Mouse (Mus musculus): Measurements from ENCODE around the gene Hdac1.
"Not testable (repeated sequence)": the region's sequence is repeated elsewhere in the genome, so short reads cannot be mapped to it uniquely, and the experiment has no call there.

Hdac1 gene

DNA sequence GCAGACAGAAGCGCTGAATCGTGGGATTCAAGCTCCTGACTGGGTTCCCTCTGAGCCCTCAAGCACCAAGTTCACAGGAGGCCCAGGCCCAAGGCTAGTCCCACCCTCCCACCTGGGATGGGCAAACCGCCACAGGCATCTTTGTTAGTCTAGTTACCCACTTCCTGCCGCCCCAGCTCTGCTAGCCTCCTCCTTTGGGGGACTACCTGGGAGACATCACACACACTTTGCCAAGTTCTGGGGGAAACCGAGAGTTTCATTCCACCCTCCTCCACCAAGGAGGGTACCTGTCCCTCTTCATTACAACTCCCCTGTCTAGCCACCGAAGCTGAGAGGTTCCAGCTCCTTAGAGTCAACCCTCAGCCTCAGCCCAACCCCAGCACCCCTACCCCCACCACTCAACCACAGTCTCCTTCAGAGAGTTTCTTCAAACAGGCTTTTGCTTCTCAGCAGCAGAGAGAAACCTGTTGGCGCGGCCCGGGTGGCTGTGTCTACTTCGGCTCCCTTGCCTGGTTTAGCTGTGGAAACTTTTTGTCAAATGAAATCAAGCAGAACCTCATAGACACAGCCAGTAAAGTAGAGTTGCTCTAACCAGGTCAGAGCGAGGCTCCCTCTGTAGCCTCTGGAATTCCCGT lies 15.9 kb upstream of the Hdac1 start:
- DNase-seq (ENCODE audit: low read depth) = peak; percentile 91

DNA sequence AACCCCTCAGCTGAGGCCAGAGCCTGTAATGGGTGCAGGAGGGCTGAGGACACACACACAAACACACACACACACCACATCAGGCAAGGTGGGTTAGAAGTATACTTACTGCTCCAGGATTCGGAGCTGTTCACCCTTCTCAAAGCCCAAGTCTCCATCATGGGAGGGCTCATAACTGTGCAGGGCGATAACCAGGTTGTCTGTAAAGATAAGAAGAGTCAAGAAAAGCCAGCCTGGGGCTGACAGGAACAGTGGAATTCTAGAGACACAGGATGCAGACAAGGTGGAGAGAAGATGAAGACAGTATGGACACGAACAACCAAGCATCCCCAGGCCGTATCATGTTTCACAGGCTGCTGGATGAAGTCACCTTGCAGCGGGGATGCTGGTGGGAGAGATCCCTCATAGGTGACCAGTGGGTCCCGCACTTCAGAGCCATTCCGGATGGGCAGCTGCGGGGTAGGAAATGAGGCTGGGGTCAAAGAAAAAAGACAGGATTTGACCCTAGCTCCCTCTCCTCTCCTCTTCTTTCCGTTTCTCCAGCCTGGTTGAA lies 14.8 kb upstream of the Hdac1 start:
- no peak for DNase-seq (ENCODE audit: low read depth)

DNA sequence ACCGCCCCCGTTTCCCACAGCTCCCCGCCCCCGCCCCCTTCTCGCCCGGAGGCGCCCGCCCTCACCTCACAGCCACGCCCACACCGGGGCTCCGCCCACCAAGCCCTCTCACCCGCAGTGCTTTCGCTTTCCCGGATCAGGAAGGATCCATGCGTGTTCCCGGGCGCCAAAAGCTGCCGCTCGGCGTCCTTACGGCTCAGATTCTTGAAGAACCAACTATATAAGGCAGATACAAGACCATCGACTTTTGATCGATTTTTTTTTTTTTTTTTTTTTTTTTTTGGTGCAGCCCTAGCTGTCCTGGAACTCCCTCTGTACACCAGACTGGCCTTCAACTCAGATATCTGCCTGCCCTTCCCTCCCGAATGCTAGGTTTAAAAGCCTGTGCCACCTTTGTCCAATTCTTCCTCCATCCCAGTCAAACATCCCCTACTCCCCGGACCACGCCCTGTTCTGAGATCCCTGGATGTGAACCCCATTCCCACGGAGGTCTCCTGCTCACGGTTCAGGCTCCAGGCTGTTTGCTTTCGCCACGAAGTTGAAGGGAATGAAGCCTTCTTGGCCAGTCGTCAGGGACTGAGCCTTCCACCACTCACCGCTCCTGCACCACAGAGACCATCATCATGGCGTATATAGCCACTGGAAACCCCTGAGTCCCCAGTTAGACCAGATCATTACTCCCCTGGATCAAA lies 14.2 kb upstream of the Hdac1 start:
- peak; percentile 85 for DNase-seq (ENCODE audit: low read depth)

DNA sequence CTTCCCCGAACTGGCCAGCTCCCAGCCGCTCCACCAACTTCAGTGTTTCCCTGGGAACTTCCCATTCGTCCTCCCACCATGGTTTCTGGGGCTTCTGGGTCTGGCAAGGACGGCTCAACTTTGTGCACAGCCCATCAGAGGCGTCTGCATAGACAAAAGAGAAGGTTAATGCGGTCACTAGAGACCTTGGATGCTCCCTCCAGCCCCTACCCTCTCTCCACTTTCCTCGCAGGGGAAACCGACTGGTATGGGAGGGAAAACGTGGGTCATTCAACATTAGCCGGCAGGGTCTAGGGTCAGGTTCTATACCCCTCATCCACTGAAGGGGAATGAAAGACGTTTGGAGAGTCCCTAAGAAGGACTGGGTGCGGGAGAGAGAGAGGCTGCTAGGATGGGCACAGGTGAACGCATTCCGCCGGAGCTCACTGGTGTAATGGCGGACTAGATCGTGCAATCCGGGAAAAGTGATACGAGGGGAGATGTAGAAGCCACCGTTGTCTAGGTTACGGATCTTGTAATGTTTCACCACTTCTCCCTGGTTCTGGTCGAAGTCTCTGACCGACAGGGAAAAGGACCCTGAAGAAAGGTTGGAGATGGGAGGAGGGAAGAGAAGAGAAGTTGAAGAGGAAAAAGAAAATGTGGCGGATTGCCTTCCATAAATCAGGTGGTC lies 13.5 kb upstream of the Hdac1 start:
- no peak for DNase-seq (ENCODE audit: low read depth)

DNA sequence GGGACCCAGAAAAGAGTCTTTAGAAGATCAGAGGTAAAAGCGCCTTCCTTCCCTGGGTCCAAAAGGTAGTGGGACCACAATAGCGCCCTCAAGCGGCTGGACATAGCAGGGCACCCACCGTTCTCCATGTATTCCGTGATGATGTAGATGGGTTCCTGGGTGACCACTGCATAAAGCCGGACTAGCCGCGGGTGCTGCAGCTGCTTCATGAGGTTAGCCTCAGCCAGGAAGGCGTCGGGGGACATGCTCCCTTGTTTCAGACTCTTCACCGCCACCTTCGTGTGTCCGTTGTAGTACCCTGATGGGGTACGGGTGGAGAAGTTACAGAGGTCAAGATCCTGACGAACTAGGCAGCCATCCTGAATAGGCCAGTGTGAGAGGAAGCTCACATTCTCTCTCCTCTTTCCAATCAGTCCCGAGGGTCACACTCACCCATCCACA lies 12.9 kb upstream of the Hdac1 start:
- DNase-seq (ENCODE audit: low read depth) = peak; percentile 50

DNA sequence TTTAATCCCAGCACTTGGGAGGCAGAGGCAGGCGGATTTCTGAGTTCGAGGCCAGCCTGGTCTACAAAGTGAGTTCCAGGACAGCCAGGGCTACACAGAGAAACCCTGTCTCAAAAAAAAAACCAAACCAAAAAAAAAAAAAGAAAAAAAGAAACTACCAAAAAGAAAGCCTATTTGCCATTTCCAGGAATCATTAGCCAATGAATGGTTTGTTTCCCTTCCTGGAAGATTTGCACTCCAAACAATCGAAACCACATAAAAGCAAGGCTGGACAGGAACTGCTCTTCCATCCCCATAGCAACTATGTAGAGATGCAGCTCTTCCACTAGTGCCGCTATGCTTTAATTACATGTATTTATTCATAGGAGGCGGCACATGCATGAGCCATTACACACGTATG lies 12.0 kb upstream of the Hdac1 start:
- peak; percentile 27 for DNase-seq (ENCODE audit: low read depth)

DNA sequence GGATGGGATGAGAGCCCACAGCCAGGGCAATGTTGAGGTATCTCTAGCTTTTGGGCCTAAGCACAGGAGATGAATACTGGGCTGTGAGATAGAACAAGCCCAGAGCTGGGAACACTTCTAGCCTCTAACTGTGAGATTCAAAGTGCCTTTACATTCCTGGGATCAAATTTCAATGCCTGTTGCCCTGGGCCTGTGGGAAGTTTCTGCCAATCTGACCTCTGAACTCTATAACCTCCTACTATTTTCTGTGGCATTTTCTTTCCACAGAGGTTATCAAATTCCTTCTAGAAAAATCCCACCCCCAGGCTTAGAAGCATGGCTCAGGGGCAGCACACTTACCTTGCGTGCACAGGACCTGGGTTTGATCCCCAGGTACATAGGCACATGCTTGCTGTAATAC lies 7.8 kb upstream of the Hdac1 start:
- DNase-seq (ENCODE audit: low read depth) = no peak

DNA sequence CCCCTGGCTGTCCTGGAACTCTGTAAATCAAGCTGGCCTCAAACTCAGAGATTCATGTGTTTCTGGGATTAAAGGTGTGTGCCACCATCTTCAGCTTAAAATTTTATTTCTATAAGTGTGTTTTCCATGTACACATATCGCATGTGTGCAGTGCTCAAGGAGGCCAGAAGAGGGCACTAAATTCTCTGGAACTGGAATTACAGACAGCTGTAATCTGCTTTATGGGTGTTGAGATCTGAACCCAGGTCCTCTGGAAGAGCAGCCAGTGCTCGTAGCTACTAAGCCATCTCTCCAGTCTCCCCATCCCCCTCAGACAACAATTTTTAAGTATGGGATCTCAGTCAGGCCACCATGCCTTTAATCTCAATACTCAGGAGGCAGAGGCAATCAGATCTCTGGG lies 6.8 kb upstream of the Hdac1 start:
- DNase-seq (ENCODE audit: low read depth) = peak; percentile 80

DNA sequence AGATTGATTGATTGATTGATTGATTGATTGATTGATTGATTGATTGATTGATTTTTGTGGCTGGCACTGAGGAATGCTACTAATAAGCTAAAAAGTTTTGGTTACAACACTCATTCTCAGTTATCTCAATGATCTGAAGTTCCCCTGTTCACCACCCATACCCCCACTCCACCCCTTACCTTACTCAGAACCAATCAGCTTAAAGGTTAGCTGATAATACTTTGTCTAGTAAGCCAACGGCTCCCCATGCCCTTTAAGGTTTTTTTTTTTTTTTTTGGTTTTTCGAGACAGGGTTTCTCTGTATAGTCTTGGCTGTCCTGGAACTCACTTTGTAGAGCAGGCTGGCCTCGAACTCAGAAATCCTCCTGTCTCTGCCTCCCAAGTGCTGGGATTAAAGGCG lies 5.1 kb upstream of the Hdac1 start:
- DNase-seq (ENCODE audit: low read depth) = not testable (repeated sequence)

DNA sequence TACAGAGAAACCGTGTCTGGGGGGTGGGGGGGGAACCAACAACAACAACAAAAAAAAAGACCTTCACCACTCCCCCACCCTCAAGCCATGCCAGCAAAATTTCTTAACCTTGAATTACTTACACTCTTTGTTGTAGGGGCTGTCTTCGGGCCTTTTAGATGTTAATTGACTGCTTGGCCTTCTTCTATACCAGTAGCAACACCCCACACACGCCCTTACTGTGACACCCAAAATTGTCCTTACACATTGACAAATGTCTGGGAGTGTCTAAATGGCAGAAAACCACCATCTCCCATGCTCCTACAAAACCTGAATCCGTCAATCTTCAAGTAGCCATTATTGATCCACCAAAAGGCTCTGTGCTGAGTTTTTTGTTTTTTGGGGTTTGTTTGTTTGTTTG lies 1.6 kb upstream of the Hdac1 start:
- DNase-seq (ENCODE audit: low read depth) = no peak

DNA sequence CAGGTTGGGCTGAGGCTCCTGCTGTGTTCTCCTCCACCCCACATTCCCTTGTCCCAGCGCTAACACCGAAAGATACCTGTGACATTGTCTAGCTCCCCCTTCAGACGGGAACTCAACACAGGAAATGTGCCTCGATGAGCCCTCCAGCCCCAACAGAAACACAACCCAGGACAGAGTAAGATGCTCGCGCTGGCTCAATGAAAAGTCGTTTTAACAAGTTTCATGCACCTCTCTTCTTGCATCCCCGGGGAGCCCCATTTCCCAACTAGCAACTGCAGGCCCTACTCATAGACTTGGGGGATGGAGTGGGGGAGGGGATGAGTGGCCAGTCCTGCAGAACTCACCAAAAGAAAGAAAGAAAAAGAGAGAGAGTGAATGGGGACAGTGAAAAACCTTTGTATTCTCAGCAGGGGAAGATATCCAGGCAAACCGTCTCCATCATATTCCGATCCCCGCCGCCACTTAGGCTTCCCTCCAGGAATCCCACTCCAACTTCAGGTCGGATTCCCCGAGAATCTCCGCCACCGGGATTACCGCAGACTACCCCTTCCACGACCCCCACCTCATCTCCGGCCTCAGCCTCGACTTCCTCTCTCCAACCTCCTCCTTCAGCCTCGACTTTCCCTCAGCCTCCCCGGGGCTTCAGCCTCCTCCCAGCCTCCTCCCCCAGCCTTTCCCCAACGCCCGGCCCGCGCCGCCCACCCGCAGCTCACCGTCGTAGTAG lies 483 bp downstream of the Hdac1 start:
- peak; percentile 65 for DNase-seq (ENCODE audit: low read depth)

DNA sequence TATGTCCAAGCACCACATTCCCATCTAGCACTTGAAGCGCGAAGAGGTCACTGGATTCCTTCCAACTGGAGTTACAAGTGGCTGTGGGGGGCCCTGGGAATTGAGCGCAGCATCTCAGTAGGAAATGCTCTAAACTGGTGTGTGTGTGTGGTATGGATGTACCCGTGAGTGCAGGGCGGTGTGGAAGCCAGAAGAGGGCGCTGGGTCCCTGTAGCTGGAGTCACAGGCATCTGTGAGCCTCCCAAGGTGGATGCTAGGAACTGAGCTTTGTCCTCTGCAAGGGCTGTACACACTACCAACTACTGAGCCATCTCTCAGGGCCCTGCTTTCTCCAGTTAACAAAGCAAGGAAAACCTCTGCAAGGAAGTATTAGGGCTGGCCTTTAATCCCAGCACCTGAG lies 2.5 kb downstream of the Hdac1 start:
- DNase-seq (ENCODE audit: low read depth) = peak; percentile 61

DNA sequence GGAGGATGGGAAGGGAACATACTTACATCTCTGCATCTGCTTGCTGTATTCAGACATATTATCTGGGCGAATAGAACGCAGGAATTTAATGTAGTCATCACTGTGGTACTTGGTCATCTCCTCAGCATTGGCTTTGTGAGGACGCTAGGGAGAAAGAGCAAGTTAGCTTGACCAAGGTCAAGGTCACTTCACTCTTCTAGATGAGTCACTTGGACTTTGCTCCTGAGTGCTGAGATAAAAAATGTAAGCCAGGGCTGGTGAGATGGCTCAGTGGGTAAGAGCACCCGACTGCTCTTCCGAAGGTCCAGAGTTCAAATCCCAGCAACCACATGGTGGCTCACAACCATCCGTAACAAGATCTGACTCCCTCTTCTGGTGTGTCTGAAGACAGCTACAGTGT lies 13.6 kb downstream of the Hdac1 start:
- DNase-seq (ENCODE audit: low read depth) = not testable (repeated sequence)

DNA sequence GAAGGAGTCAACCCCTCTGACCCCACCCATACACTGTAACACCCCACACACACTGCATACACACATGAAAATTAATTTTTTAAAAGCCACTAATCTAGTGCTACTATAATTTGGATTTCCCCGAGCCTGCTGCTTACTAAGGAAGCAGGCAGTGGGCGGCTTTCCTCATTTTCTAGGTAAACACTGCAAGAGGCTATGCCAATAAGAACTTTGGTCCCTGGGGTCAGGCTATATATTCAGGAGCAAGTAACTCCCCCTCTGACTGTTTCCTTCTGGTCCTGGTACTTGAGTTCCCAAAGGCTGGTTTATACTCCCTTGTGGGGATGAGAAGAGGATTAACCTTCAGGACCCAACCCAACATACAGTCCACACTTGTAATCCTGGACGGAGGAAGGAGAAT lies 16.6 kb downstream of the Hdac1 start:
- DNase-seq (ENCODE audit: low read depth) = no peak

DNA sequence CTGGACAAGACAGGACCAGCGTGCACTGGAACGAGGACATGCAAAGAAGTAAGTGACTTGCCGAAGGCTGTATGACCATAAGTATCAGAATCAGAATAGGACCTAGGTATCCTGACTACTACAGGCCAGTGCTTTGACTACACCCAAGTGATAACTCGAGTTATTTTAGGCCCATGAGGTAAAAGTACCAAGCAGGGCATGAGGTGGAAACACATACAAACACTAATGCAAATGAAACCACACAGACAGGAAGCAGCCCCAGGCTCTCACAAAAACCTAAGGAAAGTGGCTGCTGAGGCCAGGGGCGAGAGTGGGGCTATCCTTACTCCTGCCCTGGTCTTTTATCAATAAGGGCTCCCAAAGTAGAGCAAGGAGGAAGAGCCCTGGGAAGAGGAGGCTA lies 17.2 kb downstream of the Hdac1 start:
- DNase-seq (ENCODE audit: low read depth) = no peak

DNA sequence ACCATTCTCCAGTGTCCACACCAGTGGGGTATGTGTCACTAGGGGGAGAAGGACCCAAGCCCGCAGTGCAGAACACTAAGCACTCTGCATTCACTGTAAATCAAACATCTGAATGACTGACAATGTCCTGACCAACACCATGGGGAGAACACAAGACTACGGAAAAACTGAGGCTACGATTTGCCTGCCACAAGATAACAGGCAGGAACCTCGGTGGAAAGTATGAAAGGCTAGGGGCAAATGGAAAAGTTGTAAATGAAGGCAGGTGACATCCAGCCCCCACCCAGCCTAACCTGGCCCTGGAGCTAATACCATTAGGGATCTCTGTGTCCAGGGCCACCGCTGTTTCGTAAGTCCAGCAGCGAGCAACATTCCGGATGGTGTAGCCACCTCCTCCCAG lies 24.0 kb downstream of the Hdac1 start:
- no peak for DNase-seq (ENCODE audit: low read depth)

DNA sequence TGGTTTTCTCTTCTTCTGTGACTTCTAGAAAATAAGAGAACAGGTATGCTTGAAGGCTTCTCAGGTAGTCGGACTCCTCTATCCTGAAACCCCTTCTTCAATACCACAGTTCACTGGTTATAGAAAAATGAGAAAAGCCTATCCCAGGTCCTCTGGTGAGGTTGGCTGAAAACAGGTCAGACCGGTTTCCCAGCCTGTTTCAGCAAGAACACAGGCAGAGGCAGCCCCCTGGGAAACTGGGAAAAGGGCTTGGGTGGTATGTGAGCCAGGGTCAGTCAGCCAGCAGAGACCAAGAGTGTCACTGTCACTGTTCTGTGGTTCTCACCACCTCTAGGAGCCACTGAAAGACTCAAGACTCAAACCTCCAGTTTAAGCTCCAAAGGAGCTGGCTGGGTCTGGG lies 25.6 kb downstream of the Hdac1 start:
- no peak for DNase-seq (ENCODE audit: low read depth)

DNA sequence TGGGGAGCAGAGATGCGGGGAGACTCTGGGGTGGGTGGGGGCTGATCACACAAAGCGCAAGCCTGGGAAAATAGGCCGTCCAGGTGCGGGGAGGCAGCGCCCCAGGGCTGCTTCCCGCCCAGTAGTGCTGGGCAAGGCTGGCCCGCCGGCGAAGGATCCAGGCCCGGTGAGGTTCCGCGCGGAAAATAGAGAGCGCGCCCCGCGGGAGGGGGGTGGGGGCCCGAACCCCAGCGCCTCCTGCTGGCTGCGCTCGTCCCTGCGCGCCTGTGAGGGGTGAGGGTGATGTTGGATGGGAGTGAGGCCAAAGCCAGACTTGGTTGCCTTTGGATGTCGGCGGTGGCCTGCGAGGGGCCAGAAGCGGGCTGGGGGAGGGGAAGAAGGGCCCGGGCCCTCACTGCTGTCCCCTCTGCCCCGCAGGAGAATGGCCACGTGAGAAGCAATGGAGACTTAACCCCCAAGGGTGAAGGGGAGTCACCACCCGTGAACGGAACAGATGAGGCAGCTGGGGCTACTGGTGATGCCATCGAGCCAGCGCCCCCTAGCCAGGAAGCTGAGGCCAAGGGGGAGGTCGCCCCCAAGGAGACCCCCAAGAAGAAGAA lies 28.1 kb downstream of the Hdac1 start:
- DNase-seq (ENCODE audit: low read depth) = peak; percentile 81

DNA sequence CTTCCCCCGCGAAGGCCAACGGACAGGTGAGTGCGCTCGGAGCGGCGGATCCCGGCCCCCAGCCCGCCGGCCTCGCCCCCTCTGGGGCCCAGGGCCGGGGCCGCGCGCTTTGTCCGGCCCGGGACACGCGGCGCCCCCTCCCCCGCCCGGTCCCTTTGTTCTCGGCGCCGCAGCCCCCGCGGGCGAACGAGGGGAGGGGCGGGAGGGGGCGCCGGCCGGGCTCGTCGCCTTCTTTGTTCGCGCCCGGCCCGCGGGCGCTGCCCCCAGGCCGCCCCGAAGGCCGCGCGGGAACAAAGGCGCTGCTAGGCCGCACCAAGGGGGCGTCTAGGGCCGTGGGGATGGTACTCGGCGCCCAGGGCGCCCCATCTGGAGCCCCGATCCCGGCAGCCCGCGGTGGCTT lies 28.6 kb downstream of the Hdac1 start:
- DNase-seq (ENCODE audit: low read depth) = no peak

DNA sequence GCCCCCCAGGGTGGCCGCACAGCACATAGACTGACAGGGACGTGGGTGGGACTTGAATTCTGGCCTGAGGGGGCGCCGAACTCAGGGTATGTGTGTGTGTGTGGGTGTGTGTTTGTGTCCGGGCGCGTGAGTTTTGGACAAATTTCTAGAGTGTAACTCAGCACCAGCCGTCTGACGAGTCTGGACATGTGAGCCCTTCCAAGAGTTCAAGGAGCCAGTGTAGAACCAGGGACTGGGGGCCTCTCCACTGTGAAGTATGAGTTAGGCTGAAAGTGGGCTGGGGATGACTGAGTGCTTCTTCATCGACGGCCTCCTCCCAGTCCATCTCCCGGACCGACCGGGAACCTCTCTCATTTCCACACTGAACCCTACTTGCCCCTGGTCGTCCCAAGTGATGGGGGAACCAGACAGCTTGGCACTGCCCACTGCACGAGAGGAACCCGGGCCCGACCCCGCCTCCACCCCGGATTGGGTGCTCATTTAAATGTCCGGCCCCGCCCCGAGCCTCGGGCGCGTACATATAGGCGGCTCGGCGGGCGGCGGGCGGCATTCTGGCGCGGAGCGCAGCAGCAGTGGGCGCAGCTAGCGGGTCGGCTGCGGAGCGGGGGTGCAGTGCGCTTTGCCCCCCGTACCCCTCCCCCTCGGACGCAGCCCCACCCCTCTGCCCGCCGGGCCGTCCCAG lies 29.3 kb downstream of the Hdac1 start, which contains the start of gene Marcksl1:
TSS of gene Marcksl1 (plus strand) at position 496 of the 682 bp plus-strand sequence.
- DNase-seq (ENCODE audit: low read depth) = peak; percentile 81

DNA sequence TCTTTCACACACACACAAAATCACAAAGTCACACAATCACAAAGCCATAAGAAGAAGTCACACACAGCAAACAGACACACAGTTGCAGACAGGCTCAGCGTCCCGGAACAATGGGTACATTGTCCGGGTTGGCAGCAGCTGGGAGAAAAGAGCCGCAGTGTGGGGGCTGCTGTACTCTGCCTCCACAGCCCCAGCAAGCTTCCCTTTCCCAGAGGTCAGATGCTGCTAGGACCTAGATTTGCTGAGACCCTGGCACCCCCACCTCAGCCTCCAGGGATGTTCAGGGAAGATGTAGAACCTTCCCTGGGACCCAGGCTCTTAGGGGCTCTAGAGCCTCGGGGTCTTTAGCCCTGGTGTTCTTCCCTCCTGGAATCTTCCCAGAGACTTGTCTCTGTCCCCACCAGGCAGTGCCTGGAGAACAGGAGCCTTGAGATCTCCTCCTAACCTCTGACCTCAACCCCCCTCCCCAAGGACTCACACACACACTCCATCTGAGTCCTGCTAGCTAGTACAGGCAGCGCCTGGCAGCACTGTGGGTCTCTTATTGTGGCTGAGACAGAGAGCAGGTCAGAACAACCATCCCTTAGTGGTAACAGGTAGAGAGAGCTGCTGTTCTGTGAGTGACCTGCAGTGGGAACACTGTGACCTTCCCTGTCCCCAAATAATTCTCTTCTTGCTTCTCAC lies 31.0 kb downstream of the Hdac1 start:
- DNase-seq (ENCODE audit: low read depth) = no peak
